Mouse (Mus musculus) kidney, adult 8-10 months (tissue): ENCODE measurements at regions not wholly inside any gene's neighbourhood (a gene's known extent, or its start where the extent isn't known, plus 50 kb on each side); places are given as distances from the start of the nearest gene placed in this dataset.

Experiments
- DNase-seq, 2 experiments: peaks; one replicate each; pipeline ENCODE4 v3.0.0; 2022

DNA sequence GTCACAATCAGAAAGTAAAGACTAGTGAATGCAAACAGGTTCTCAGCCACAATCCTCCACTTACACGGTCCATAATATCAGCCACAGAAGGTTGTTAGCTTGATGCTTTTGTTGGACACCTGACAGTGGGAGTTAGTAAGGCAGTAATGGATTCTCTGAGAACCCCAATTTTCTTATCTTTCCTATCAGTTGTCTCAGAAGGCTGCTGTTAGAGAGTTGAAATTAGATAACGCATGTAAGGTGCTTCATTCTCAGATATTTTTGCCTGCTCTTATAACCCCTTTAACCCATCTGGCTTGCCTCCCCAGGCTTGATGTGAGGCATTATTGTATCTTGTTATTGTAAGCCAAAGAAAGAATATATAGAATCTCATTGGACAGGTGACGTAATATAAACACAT lies 63.0 kb upstream of the Ube2e3 start:
- no peak for DNase-seq

DNA sequence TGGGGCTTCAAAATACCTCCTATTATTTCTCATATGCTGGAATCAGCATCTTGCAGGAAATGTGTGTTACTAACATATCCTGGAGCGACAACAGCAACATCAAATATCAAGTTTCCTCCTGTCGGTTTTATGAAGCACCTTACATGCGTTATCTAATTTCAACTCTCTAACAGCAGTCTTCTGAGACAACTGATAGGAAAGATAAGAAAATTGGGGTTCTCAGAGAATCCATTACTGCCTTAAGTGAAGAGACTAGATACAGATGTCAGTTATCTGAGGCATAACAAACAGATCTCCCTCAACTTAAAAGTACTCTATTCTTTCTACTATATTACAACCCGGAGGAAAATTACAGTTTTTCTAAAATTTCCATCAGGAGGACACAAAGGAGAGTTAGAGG lies 64.4 kb upstream of the Ube2e3 start:
- DNase-seq: no peak

DNA sequence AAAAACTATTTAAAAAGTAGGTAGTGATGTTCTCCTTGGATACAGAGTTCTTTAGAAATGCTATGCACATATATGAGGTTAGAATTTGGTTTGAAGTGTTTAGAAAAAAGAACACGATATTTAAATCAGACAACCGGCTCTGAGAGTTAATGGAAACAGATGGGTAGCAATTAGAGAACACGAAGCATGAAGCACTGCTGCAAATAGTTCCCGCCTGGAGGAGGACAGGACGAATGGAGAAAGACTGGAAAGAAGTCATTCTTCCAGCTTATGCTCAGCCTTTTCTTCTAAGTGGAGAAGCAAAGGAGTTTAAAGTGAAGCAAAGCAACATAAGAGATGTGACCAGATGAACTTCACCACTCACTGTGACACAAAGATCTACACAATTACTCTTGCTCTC lies 72.5 kb upstream of the Ube2e3 start:
- DNase-seq: no peak

DNA sequence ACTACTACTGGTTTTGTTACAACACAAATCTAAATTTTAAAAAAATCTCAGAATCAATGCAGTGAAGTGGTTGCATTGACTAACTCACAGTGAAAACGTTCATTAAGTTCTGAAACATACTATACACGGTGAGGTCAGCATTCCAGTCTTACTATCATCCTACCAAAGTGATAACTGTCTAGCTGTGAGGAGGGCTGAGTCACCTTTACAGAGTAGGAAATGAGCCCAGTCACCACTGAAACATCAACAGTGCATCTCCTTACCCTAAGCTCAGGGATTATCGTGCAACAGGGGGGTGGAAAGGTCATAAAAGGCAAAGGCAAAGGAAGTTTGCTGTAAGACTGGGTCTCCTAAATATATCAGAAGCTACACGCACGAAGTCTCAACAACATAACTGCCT lies 73.2 kb upstream of the Ube2e3 start:
- DNase-seq: no peak

DNA sequence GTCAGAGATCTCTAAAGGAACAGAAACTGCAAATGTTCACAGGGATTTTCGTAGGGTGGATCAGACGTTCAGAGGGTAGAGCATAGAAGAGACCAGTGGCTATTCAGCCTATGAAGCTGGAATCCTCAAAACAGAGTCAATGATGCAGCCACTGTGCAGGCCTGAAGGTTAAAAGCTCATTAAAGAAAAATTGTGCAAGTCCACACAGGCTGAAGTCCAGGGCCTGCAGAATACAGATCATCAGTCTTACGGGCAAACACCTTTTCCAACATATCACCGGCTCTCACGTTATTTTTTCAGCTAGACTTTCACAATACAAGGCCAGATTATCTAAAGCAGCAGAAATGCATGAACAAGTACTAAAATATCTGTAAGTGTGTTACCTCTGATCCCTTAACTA lies 78.8 kb upstream of the Ube2e3 start:
- DNase-seq: no peak

DNA sequence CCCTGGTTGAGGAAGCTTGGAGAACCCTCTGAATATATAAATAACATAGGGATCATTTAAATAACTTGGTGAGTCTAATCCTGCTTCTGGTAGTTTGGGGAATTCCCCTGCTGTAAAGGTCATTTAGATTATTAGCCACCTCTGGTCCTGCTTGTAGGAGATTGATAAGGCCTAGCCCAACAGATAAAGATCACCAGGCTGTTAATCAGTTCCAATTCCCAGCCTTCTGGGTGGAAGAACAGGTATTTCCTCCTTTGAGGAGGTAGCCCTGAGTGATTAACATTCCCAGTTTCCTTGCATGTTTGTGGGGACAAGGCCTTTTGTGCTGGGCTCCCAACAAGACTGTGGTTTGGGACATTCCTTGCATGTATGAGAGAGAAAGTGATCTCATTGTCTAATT lies 79.7 kb upstream of the Ube2e3 start:
- peak in 1 of 2 experiments; percentile 24 for DNase-seq

DNA sequence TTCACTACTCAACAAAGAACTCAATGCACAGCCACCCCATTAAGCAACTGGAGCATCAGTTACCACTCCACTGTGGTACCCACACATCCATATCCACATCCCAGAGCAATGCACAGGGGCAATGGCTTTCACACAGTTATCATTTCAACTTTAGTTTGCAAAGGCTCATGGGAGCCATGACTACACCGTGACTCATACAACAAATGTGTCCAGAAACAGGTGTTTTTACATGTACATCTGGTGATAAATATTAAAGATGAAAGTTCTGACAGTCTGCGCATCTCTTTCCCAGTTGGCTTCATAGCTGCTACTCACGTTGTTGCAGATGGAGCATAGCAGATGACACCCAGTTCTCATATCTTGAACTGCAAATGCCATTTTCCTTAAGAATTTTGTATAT lies 88.0 kb upstream of the Ube2e3 start:
- no peak for DNase-seq

DNA sequence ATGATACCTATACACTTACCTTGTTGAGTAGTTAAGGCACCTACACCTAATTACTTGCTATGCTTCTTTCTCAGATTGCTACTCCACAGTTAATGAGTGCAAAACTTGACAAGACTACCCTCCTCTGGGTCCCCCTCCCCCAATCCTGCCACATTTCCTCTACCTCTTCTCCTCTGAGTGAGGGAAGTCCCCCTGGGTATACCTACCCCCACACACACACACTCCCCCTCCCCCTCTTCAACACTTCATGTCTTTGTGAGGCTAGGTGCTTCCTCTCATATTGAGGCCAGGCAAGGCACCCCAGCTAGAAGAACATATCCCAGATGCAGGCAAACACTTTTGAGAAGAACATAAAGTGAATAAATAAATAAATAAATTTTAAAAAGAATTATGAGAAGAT lies 90.3 kb upstream of the Ube2e3 start:
- DNase-seq: no peak

DNA sequence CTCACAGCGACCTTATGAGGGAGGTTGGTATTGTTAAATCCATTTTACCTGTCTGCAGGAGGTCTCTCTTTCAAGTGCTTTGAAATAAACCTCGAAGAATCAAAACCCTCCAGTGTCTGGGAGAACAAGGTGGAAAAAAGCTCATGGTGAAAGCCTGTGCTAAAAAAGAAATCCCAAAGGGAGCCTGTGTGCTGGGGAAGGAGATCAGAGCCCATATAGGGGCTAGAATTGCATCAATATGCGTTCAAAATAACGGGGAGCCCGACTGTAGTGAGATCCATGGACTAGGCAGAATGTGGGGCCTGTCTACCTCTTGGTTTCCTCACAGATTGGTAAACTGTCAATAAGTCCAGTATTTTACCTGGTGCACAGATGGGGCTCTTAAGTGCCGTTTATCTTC lies 113.6 kb upstream of the Ube2e3 start:
- no peak for DNase-seq

DNA sequence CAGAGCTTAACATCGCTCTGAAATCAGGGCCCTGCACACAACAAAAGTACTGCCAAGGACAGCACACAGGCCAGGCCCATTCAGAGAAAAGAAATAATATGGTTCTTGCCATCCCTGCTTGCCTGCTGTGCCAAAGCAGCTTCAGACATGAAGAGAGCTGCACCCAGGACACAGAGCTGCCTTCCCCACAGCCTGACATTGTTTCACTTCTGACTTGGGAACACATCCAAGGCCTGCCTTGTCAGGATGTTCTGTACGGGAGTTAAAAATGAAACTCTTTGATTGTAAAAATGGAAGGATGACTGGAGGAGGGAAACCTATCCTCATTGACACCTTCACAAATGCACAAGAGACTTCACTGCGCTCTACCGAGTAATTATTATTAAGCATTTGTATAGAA lies 114.0 kb upstream of the Ube2e3 start:
- DNase-seq: no peak

DNA sequence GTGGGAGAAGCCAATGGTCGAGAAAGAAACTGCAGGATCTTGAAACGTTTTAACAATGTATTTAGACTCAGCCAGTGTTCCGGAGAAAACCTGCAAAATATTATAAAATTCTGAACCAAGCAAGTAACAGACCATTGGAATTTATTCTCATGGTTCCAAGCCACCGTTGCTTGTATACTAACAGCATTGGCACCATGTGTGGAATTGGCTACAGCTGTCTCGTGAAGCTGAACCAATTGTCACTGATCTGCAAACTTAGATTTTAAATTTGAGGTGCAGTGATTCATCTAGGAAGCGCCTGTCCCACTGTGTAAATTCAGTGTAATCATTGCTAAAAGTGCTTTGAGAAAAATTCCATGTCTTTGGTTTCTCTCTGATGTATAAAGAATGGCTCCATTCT lies 137.8 kb upstream of the Ube2e3 start:
- no peak for DNase-seq

DNA sequence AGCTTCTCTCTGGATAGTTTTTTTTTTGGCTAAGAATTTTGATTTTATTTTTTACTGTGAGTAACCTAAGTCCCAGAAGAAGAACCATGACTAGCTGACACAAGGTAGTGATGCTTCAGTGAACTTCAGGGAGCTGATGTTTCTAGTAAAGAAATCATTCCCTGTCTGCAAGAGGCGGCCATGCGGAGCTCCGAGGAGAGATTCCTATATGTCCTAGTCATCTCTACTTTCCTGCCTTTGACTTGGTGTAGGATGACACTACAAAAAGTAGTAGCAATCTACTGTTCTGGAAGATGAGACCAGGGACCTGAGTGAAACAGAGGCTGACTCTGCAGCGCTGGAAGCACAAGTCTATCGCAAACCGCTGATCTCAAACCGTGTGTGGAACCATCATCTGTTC lies 141.9 kb upstream of the Ube2e3 start:
- no peak for DNase-seq

DNA sequence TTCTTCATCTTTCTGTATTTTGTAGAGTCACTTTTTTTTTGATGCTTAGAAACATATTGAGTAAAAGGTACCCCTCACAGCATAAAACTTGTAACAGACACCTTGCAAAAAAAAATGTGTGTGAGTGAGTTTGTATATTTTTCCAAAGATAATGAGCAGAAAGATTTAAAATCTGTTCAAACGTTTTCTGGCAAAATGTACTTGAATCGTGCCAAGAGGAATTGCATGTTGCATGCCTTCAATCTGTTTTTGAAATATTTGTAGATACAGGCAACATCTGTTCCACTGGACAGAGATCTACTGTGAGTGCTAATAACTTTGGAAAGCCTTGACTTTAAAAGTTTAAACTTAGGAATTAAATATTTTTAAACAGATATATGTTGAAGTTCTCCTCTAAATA lies 143.5 kb upstream of the Ube2e3 start:
- DNase-seq: no peak

DNA sequence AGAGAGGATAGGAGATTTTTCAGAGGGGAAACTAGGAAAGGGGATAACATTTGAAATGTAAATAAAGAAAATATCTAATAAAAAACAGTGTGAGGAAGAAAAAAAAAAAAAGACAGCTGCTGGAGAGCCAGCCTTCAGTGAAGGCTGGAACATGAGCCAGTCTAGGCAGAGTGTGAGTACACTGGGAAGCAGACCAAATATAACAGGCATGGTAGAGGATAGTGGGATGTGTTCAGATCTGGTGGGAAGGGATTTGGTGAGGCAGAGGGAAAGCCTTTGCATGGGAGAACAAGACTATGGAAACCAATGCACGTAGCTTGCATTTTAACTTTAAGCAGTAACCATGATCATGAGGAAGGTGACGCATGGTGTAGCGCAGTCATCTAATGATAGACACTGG lies 144.5 kb upstream of the Ube2e3 start:
- no peak for DNase-seq

DNA sequence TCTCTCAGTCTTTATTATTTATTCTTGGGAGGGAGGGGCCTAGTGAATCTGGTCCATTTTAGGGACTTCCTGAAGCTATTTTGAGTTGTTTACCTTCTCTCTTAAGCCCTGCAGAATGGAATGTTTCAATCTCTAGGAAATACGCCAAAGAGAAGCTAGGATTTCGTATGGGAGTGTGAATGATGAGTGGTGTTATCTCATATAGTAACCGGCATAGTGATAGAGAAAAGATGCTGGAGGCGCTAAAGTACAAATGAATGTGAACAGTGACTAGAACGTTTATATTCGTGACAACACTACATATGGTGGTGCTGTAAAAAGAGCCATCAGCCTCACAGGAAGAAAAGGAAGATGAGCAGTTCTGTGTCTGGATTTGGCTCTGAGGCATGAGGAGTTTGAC lies 145.2 kb upstream of the Ube2e3 start:
- DNase-seq: no peak

DNA sequence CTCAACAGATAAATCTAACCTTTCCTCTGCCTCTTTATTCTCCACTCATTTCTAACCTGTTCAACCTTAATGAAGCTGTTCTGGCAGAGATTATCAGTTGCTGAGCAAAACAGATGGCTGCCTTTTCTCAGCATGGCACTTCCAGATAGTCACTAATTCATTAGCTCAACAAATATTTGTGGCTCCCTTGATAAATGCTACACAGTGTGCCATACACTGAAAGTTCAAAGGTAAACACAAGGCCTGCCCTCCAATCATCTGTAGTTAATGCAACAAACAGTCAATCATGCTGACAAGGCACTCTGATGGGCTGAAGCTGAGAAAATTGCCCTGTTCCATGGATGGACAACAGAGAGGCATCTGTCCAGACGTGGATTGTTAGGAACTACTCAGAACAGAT lies 149.4 kb upstream of the Ube2e3 start:
- no peak for DNase-seq

DNA sequence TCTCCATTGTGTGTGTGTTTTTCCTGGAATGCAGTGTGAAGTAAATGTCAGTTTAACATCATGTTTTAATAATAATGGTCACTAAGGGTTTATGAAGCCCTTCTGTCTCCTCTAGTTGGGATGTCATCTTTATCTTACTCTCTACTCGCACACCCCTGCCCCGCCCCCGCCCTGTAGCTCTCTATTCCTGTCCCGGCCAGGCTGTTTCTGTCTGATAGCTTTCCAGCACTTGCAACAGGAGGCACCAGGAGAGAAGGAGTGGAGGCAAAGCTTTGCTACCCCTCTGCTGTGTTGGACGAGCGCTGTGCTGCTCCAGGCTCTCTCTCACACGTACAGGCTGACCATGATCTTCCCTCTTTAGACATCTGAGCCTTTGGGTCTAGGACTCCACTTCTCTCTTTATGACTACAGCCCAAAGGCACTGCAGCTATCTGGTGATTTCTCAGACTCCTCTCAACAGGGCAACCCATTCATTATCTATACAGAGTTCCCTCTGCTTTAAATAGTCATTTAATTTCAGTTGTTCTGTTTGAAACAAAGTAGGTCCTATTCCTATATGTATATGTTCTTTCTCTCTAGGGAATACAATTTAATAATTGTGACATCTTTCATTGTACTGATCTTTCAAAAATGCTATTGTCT lies 151.6 kb upstream of the Ube2e3 start:
- DNase-seq: no peak

DNA sequence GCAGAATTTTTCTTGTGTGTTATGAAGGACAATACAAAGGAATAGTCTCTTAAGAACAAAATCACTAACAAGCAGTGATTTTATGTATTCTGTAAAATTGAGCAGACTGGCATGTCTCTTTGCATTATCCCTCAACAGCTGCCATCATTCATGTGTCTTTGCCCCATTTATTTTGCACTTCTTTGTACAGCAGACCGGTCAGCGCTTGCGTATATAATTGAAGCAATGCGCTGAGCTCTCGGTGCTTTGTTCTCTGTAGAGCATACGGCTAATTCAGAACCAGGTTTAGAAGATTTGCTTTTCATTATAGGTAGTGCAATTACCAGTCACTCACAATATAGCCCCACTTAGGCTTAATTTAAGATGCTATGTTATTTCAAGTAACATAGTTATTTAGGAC lies 173.1 kb upstream of the Ube2e3 start:
- no peak for DNase-seq

DNA sequence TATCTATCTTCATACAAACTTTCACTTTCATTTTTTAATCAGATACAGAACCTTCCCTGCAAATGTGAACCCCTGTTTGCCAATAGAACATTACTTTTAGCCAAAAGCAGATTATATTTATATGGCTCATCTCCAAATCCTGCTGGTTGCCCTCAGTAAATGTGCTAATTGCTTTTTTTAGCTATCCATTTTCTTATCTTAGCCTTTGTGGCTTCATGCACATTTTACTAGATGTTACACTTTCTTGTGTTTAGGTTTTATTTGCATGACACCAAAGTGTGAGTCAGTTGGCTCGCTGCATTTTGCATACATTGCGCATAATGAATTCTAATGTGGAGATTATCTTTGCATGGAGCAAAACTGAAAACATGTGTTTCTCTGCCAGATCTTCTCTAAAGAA lies 211.3 kb upstream of the Ube2e3 start:
- no peak for DNase-seq

DNA sequence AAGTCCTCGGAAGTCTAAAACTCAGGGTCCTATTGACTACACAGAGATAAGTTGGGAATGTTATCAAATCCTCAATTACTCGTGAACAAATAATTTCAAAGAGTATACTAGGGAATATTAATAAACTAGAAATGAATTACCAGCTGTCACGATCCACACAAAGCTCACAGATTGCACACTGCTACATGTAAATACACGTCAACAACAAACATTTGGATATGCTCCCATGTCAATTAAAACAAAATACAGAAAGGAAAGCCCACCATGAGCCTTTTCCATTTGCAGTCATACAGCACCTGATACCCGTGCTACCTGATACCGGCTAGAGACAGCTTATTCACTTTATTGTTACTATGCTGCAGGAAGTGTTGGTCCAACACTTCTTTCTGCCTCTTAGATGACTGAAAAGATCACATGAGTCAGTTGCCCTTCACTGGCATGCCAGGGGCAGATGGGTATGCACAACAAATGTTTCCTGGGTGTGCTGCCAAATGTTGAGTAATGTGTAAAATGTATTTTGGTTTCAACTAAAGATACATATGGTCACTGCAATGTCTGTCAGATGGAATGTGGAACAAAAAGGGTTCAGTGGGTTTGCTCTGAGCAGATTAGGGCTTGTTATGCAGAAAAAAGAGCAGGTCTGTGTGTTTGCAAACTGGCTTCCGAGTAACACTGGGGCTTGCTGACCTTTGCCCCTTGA lies 212.6 kb upstream of the Ube2e3 start:
- no peak for DNase-seq

DNA sequence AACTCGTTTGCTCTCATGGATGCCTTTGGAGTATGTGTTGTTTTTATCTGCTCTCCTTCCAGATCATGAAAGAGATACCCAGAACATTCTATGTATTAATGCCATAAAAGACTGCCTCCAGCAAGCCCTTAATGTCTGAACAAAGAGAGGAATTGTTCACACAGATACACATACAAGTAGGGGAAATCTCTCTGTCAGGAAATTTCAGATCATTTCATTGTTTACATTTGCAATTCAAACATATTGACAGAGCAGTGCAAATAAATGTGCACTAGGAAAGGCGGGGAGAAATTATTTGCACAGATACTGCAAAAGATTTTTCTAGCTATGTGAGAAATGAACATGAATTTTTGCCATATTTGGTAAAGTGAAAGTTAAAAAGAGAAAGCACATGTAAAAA lies 216.4 kb upstream of the Ube2e3 start:
- DNase-seq: no peak

DNA sequence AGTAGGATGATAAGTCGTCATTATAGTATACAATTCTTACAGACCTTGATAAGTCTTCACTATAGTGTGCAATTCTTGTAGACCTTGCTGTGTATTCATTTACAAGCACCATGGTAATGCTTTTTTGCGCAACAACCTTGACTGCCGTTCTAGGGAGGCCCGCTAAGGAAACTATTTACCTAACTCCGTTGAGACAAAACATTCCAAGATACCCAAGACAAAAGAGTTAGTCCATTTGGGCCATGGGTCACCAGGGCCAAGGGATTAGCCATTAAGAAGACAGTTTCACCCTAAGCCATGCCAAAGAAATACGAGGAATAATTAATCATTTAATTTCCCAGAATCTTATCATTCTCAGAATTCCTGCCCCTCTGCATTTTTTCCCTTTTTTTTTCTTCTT lies 227.6 kb upstream of the Ube2e3 start:
- DNase-seq: no peak

DNA sequence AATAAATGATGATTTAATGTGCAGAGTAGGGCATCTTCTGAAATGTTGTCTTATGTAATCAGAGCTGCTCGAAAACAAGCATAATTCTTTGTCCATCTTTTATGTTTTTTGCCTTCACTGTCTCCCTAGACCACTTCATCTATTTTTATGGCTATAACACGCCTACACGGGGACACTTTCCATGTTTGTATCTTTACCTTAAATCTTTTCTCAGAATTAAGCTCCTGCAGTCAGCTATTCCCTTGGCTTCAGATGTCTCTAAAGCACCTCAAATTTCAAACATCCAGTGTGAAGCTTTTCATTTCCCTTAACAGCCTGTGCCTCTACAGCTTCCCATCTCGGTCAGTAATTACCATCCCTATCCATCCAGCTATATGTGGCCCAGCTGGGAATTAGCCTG lies 242.7 kb upstream of the Ube2e3 start:
- no peak for DNase-seq

DNA sequence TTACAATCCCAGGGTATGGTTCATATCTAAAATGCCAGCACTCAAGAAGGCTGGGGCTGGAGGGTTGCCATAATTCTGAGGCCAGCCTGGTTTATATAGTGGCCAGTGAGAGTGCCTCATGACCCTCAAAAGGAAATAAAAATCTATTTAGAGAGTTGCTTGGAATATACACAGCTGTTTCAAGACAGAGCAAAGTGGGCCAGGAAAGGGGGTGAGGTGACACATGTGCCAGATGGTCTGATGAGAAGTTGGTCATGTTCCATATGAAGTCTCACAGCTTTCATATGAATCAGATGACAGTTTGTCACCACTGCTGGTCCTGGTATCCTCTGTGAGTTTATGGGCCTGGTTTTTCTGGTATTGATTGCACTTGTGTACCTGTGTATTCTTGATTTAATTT lies 261.5 kb upstream of the Ube2e3 start:
- DNase-seq: no peak

DNA sequence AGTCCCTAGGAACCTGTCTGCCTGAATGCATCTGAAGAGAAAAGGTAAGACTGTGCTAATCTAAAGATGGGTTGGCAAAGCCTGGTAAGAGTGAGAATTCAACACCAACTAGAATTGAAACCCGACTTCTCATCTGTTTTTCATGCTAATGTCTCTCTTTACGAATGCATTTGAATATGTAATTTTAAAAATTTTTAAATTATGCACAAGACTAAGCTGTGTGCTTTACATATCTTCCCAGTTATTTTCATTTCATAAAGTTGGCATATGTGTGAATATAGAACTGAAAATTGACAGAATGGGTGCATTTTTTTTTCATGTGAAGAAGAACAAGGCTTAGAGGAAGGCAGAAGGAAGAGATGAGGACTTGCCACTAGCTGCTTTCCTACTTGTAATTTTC lies 267.2 kb upstream of the Ube2e3 start:
- no peak for DNase-seq
